18 mouse cellular contexts compared by ENCODE assay signal in genomic region chr1:131346916-131347555, GRCm38 (mm10).
DNase-seq lines count a peak whose midpoint lies in the region; ATAC-seq and TF ChIP-seq lines count a peak whose summit lies in the region.
"Had no signal": no experiment of that assay in that cellular context is flagged by ENCODE, and none has a peak within 500 bp of the region (broad histone marks: within the 10 kb centered on the region; RNA-seq: fewer than 3 reads in every experiment).

No protein-coding gene starts in this region.

- H3K36me3 ChIP-seq in heart, adult 2 months (ENCODE audit: control insufficient read depth, insufficient read depth, low read length): peaks cover 30% of the 10 kb centered on the region
- H3K36me3 ChIP-seq in heart, embryonic 16.5 days (ENCODE audit: control insufficient read depth, insufficient read depth): peaks cover 9% of the 10 kb centered on the region
- peaks cover 39% of the 10 kb centered on the region for H3K36me3 ChIP-seq in midbrain, embryonic 14.5 days (ENCODE audit: control insufficient read depth, insufficient read depth, low read length)

- peak; percentile 28; the same call in 1 of the 2 replicates for ATAC-seq in heart, embryonic 16.5 days (replicated peaks; ENCODE audit: extremely low read depth, insufficient read depth, low FRiP score)
- no peak for ATAC-seq in midbrain, embryonic 14.5 days (ENCODE audit: low FRiP score, low TSS enrichment)
- ATAC-seq: forebrain, postnatal 0 days had no signal

- DNase-seq in heart, adult 2 months: peak; percentile 25 to 56
- DNase-seq in heart, postnatal 25 days (ENCODE audit: low spot score): no peak
- DNase-seq in NIH3T3 (ENCODE audit: low read depth): peak; percentile 49
- no peak for DNase-seq in B cell, adult 2 months
- no peak for DNase-seq in midbrain, embryonic 14.5 days
- DNase-seq: adrenal gland, postnatal 25 days; cerebellum, adult 9-11 months; embryo, embryonic 11 days; forebrain, postnatal 0 days; gastrocnemius, postnatal 14 days; left cerebral cortex, postnatal 4 days; lung, adult 18-20 months; right cerebral cortex, postnatal 4 days; thymus, postnatal 36 days had no signal

- intact Hi-C loops in heart, adult 2 months (cut with DNase I): loop anchor here (5.0 kb wide), 3 partner anchors 80 to 180 kb away; partner anchors contain the start of genes Fam72a and Srgap2
- intact Hi-C loops in heart, postnatal 25 days (cut with DNase I): loop anchor here (5.0 kb wide), 2 partner anchors 75 to 180 kb away; partner anchors contain the start of genes Fam72a and Srgap2

- no peak overlapping the region for H3K9ac ChIP-seq in heart, adult 2 months (ENCODE audit: low read depth, low read length)
- H3K9ac ChIP-seq in heart, embryonic 16.5 days (ENCODE audit: low read length): no peak overlapping the region
- no peak overlapping the region for H3K9ac ChIP-seq in midbrain, embryonic 14.5 days (replicated peaks; ENCODE audit: low read length)
- H3K9ac ChIP-seq: forebrain, postnatal 0 days; midbrain, embryonic 12.5 days had no signal

- peak overlapping the region; percentile 82 for H3K27ac ChIP-seq in heart, adult 2 months
- peak overlapping the region; percentile 44; the same call in 1 of the 2 replicates for H3K27ac ChIP-seq in brown adipose tissue, adult 24 weeks (replicated peaks; ENCODE audit: low read depth, low read length)
- 0 out of 2 replicates have a peak overlapping the region, but pooled peaks have one; percentile 24 for H3K27ac ChIP-seq in heart, embryonic 16.5 days (ENCODE audit: low read length)
- H3K27ac ChIP-seq in midbrain, embryonic 14.5 days (replicated peaks; ENCODE audit: low read depth, low read length): no peak overlapping the region
- H3K27ac ChIP-seq: midbrain, embryonic 12.5 days had no signal

- H3K4me3 ChIP-seq in heart, adult 2 months: no peak overlapping the region
- no peak overlapping the region for H3K4me3 ChIP-seq in brown adipose tissue, adult 24 weeks (ENCODE audit: insufficient read depth, low read depth, low read length)
- no peak overlapping the region for H3K4me3 ChIP-seq in heart, embryonic 16.5 days (ENCODE audit: low read length)
- H3K4me3 ChIP-seq in midbrain, embryonic 14.5 days (replicated peaks; ENCODE audit: low read depth, low read length): no peak overlapping the region
- H3K4me3 ChIP-seq: erythroblast, embryonic 14.5 days; midbrain, embryonic 12.5 days had no signal

- TF ChIP-seq EP300 in heart, adult 2 months (IDR thresholded peaks at IDR 0.05; ENCODE audit: insufficient read depth, low read depth, low read length): 0 out of 2 replicates have a peak, but pooled peaks have one; percentile 38

- no peak overlapping the region for H3K4me2 ChIP-seq in heart, embryonic 16.5 days (ENCODE audit: low read depth, low read length)
- no peak overlapping the region for H3K4me2 ChIP-seq in midbrain, embryonic 14.5 days (ENCODE audit: low read length)
- H3K4me2 ChIP-seq: midbrain, embryonic 12.5 days had no signal

- H3K4me1 ChIP-seq in heart, adult 2 months (ENCODE audit: control insufficient read depth, insufficient read depth, low read length): peaks cover 21% of the 10 kb centered on the region
- H3K4me1 ChIP-seq in brown adipose tissue, adult 24 weeks (ENCODE audit: control insufficient read depth, insufficient read depth, insufficient read length, low read length): peaks cover 26% of the 10 kb centered on the region
- peaks cover 29% of the 10 kb centered on the region for H3K4me1 ChIP-seq in heart, embryonic 16.5 days (ENCODE audit: control insufficient read depth, insufficient read depth, low read length)
- H3K4me1 ChIP-seq in midbrain, embryonic 14.5 days (ENCODE audit: control insufficient read depth, insufficient read depth, low read length): no peaks in the 10 kb centered on the region

- H3K79me2 ChIP-seq in heart, adult 2 months (replicated peaks; ENCODE audit: control insufficient read depth, insufficient read depth, low read length): no peaks in the 10 kb centered on the region

- no peaks in the 10 kb centered on the region for H3K9me3 ChIP-seq in heart, embryonic 16.5 days (replicated peaks; ENCODE audit: control insufficient read depth, low read length)
- H3K9me3 ChIP-seq in midbrain, embryonic 14.5 days (ENCODE audit: control insufficient read depth, low read length): no peaks in the 10 kb centered on the region
- H3K9me3 ChIP-seq: midbrain, embryonic 12.5 days had no signal

- H3K27me3 ChIP-seq in heart, adult 2 months (ENCODE audit: control insufficient read depth, insufficient read depth, low read length): no peaks in the 10 kb centered on the region
- no peaks in the 10 kb centered on the region for H3K27me3 ChIP-seq in heart, embryonic 16.5 days (ENCODE audit: control insufficient read depth, insufficient read depth, low read length)
- H3K27me3 ChIP-seq in midbrain, embryonic 14.5 days (ENCODE audit: control insufficient read depth, insufficient read depth, low read length): no peaks in the 10 kb centered on the region
- H3K27me3 ChIP-seq: midbrain, embryonic 12.5 days had no signal

- WGBS in heart, adult 2 months: 41% methylated on average over 1 of the region's 1 CpGs
- WGBS in heart, embryonic 16.5 days: 46% methylated on average over 1 of the region's 1 CpGs
- WGBS in midbrain, embryonic 14.5 days: 63% methylated on average over 1 of the region's 1 CpGs

- no peak for TF ChIP-seq POLR2A in heart, adult 2 months (IDR thresholded peaks at IDR 0.05; ENCODE audit: insufficient read depth, low read depth, low read length)

- no peak for TF ChIP-seq CTCF in heart, adult 2 months (IDR thresholded peaks at IDR 0.05)

Comparison
In these comparisons a context has a peak if more than half of its experiments do, and no peak if none do; other contexts are left out.
1. DNase-seq: peak in heart, adult 2 months (2 of 2) and NIH3T3 (single experiment); none in heart, postnatal 25 days (single experiment), B cell, adult 2 months (0 of 2) and midbrain, embryonic 14.5 days (single experiment).